Mouse (Mus musculus) adipocyte (in vitro differentiated cells): Measurements from ENCODE around the gene Amh.
A peak's percentile ranks its signal among the peaks of the same experiment; 100 is the strongest.

Source experiments
- DNase-seq: peaks from one replicate; pipeline ENCODE4 v3.0.0-alpha.2; 2016; ENCODE audit warnings: low spot score

The Amh gene

DNA sequence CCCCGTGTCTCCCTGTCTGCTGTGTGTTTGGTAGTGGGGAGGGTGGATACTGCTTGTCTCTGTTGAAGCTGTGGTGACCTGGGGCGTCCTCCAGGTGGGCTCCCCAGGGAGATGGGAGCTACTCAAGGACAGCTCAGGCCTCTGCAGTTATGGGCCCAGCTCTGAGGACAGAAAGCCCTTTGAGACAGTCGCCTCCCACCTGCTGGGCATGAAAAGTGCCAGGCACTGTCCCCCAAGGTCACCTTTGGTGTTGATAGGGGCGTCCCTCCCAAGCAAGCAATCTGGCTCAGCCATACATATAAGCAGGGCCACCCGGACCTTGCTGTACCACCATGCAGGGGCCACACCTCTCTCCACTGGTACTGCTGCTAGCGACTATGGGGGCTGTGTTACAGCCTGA is at the start of gene Amh:
Amh (plus strand) TSS at position 328 of the 400 bp plus-strand sequence.
- DNase-seq, result no peak

- DNase-seq, result no peak
Measured at GRCm38 (mm10) chr10:80755291-80756015, 49.6 kb upstream of the Amh start.

GRCm38 (mm10) chr10:80756099-80756498 is 48.9 kb upstream of the Amh start:
- no peak for DNase-seq

GRCm38 (mm10) chr10:80756509-80756908 is 48.5 kb upstream of the Amh start:
- DNase-seq, result no peak

- no peak for DNase-seq
Measured at GRCm38 (mm10) chr10:80756967-80757366, 48.1 kb upstream of the Amh start.

DNA sequence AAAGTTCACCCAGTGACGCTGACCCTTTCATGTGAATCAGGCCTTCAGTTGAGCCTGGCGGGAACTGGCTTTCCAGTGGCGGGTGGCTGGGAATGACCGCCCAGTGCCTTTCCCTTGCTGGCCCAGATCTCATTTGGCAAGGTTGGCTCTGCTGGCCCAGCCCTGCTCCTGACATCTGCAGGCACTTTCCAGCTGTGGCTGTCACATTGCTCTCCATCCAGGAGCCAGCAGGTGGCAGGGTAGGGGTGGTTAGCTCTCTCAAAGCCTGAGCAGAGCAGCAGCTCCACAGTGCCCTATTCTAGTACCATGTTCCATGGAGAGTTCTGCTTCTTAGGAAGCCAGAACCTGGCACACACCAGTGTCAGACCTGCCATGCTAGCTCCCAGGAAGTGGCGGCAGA is 47.3 kb upstream of the Amh start:
- DNase-seq, result peak; percentile 97

GRCm38 (mm10) chr10:80758651-80759050 is 46.4 kb upstream of the Amh start:
- DNase-seq, result no peak

DNA sequence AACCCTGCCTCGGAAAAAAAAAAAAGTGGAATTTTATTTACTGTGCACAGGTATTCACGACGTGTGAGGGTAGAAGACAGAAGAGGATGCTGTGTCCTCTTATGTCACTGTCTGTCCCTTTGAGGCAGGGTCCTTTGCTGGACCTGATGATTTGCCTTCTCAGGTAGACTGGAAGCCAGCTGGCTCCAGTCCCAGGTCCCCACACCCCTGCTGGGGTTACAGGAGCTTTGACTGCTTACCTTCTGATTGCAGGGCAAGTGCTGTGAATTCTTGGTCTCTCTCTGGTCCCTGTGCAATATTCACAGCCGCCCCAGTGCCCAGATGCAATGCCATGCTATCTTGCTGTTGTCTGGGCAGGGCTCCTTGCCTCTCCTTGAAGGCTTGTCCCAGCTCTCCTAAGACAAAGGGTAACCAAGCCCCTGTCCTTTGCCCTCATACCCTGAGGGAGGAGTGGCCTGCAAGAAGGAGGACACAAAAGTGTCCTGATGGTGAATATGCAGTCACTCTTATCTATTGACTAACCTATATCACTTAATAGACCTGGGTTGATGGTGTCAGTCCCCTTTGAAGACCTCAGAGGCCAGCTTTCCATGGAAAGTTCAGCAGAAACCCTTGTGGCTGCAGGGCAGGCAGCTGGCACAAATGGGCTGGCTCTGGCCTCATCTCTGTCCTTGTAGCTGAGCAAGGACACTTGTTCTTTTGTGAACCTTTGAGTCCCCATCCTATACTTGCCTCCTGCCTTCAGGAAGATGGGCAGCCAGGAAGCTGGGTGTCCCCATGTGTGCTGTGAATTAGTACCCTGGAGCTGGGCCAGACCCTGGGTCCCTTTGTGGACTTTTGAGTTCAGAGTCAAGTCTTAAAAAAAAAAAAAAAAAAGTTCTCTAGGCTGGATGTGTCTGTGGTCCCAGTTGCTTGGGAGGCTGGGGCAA is 44.2 kb upstream of the Amh start:
- DNase-seq, result no peak

- DNase-seq, result no peak
Measured at GRCm38 (mm10) chr10:80761821-80762220, 43.2 kb upstream of the Amh start.

DNA sequence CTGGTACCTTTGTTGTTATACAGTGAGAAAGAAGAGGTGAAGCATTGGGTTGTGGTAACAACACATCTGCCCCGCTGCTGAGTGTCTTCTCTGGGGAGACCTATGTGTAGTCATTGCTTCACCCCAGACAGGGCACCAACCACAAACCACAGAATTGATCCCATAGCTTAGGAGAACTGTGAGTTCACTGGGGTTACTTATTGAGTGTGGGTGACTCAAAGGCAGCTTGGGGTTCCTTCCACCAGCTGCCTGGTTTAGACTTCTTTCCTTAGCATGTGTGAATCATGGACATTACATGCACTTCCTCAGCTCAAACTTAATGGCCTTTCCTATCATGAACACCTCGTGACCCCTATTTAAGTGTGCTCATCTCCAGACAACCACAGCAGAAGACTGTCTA is 41.5 kb upstream of the Amh start:
- no peak for DNase-seq

DNA sequence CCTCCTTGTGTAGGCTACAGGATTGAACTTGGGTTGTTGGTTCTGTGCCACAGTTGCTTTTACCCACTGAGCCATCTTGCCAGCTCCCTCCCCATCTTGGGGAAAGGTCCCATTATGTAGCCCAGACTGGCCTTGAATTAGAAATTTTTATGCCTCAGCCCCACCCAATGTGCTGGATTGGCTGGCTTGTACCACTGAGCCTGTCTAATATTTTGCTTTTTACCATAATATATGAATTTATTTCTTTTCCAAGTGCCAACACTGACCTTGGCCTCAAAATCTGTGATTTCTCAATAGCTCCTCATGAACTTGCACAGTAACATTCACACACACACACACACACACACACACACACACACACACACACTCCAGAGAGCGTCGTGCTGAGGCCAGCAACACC is 39.3 kb upstream of the Amh start:
- peak; percentile 97 for DNase-seq

DNA sequence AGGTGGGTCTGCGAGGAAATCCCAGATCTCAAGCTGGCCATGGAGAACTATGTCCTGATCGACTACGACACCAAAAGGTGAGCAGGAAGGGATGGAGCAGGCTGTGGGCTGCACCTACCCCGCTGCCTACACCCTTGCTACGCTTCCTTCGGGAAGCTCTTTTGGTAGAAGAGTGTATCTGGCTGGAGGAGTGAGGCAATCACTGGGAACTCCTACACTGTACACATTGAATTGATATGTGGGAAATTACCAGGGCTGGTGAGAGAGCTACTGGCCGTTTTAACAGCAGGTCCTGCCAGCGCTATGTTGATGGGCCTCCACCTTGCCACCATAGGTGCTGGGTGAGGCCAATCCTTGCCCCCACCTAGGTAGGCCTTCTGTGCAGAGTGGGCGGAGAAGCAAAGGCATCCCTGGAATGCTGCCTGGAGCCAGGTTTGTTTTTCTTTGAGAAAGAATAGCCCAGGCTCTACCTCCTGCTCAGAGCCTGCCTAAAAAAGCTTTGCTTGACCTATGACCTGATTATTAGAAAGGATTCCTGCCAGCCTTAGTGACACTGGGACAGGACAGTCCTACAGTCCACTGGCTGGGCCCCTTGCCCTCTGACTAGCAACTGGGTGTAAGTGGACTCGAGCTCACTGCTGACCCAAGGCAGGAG is 38.8 kb upstream of the Amh start:
- peak; percentile 79 for DNase-seq

- no peak for DNase-seq
Measured at GRCm38 (mm10) chr10:80768365-80768764, 36.7 kb upstream of the Amh start.

- DNase-seq, result peak; percentile 64
Measured at GRCm38 (mm10) chr10:80773816-80774215, 31.2 kb upstream of the Amh start.

- peak; percentile 87 for DNase-seq
Measured at GRCm38 (mm10) chr10:80774549-80774948, 30.5 kb upstream of the Amh start.

DNA sequence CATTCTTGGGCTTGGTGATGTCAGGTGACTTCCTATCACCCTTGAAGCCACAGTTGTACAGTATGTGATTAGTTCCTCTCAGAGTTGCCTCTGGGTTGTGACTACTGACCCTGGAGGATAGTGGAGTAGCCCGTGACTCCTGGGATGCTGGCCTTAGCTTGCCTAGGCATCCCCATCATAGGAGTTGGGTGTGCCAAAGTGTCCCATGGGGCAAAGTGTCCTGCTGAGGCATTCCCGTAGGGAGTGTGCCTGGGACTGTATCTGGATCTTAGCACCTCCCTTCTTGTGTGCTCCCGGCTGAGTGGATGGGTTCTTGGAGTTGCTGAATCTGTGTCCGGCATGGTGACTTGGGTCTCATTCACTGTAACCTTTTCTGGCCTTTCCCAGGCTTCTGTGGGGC is 30.1 kb upstream of the Amh start:
- no peak for DNase-seq

GRCm38 (mm10) chr10:80775731-80776130 is 29.3 kb upstream of the Amh start:
- no peak for DNase-seq

- DNase-seq, result no peak
Measured at GRCm38 (mm10) chr10:80776358-80776869, 28.6 kb upstream of the Amh start.

- DNase-seq, result no peak
Measured at GRCm38 (mm10) chr10:80777123-80777522, 27.9 kb upstream of the Amh start.

GRCm38 (mm10) chr10:80779565-80779964 is 25.5 kb upstream of the Amh start:
- no peak for DNase-seq

- DNase-seq, result no peak
Measured at GRCm38 (mm10) chr10:80784302-80784701, 20.7 kb upstream of the Amh start.

- DNase-seq, result no peak
Measured at GRCm38 (mm10) chr10:80784871-80785270, 20.2 kb upstream of the Amh start.
